Mouse (Mus musculus): ENCODE measurements around the gene Rad50.

DNA sequence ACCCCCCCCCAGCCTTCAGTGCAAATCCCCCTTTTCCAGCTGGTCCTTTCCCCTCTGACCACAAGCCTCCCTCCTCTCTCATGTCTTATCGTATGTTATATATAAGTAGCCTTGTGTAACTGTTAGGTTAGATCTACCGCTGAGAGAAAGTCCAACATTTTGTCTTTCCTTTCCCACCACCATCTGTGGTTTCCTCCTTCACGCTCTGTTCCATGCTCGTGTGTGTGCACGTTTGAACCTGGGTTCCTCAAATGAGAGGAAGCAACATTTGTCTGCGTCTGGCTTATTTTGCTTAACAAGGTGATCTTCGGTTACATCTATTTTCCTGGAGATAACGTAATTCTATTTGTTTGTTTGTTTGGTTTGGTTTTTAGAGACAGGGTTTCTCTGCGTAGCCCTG is 40.9 kb upstream of the Rad50 start:
- TF ChIP-seq POLR2A (IDR thresholded peaks at IDR 0.05; ENCODE audit: low read depth, low read length) (no peak), CTCF (IDR thresholded peaks at IDR 0.05; ENCODE audit: borderline replicate concordance, insufficient read depth, low read length) (no peak)
